8 mouse cellular contexts compared by ENCODE assay signal in genomic region chr9:45138191-45139032, GRCm38 (mm10). TPM values are rescaled to one million over a fixed set of nuclear protein-coding genes. Genes with fewer than 3 reads are reported as not detected.
DNase-seq lines count a peak whose midpoint lies in the region; ATAC-seq and TF ChIP-seq lines count a peak whose summit lies in the region.

TSS of gene Scn4b (plus strand) at chr9:45138395.

- H3K27ac ChIP-seq in ES-Bruce4 (ENCODE audit: insufficient read depth, low read length) = no peak within 1 kb of the TSS
- no peak within 1 kb of the TSS for H3K27ac ChIP-seq in forebrain, embryonic 12.5 days
- H3K27ac ChIP-seq in midbrain, embryonic 13.5 days = no peak within 1 kb of the TSS

- ATAC-seq in cerebellum, adult (ENCODE audit: insufficient number of reproducible peaks, low FRiP score, low TSS enrichment) = no peak
- ATAC-seq in forebrain, embryonic 12.5 days (ENCODE audit: low FRiP score) = peak; percentile 36; the same call in 1 of the 2 replicates
- peak; percentile 62 for ATAC-seq in midbrain, embryonic 13.5 days

- peak within 1 kb of the TSS; percentile 88 for H3K4me2 ChIP-seq in forebrain, embryonic 12.5 days
- H3K4me2 ChIP-seq in midbrain, embryonic 13.5 days (replicated peaks) = peak within 1 kb of the TSS; percentile 88

- H3K36me3 ChIP-seq in ES-Bruce4 (ENCODE audit: control insufficient read depth, insufficient read depth, low read length, poor library complexity, severe bottlenecking) = no peaks in the 10 kb centered on the region
- H3K36me3 ChIP-seq in forebrain, embryonic 12.5 days (replicated peaks) = no peaks in the 10 kb centered on the region
- H3K36me3 ChIP-seq in midbrain, embryonic 13.5 days = no peaks in the 10 kb centered on the region

- no peaks in the 10 kb centered on the region for H3K9me3 ChIP-seq in ES-Bruce4 (replicated peaks; ENCODE audit: control insufficient read depth, insufficient read depth, low read length, poor library complexity, severe bottlenecking)
- H3K9me3 ChIP-seq in forebrain, embryonic 12.5 days = no peaks in the 10 kb centered on the region
- no peaks in the 10 kb centered on the region for H3K9me3 ChIP-seq in midbrain, embryonic 13.5 days

- no peak for TF ChIP-seq CTCF in ES-Bruce4 (IDR thresholded peaks at IDR 0.05; ENCODE audit: low read depth, low read length)

- peak within 1 kb of the TSS; percentile 58 for H3K4me3 ChIP-seq in ES-Bruce4 (ENCODE audit: low read depth, low read length)
- peak within 1 kb of the TSS; percentile 47 for H3K4me3 ChIP-seq in forebrain, embryonic 12.5 days (replicated peaks)
- peak within 1 kb of the TSS; percentile 52 for H3K4me3 ChIP-seq in midbrain, embryonic 13.5 days (replicated peaks)

- TF ChIP-seq EP300 in ES-Bruce4 (IDR thresholded peaks at IDR 0.05; ENCODE audit: insufficient read depth, low read depth, low read length) = no peak

- intact Hi-C loops in heart, postnatal 36 days (cut with DNase I) = no loop called here
- intact Hi-C loops in left cerebral cortex, postnatal 14 days (cut with DNase I) = no loop called here

- TF ChIP-seq POLR2A in ES-Bruce4 (IDR thresholded peaks at IDR 0.05; ENCODE audit: insufficient read depth, low read length) = no peak

- peak; percentile 32 for DNase-seq in cerebellum, adult 9-11 months
- DNase-seq in heart, postnatal 36 days = peak; percentile 37 to 52
- peak in 1 of 2 experiments; percentile 34 for DNase-seq in left cerebral cortex, postnatal 14 days (ENCODE audit: low spot score in 2 of 2)
- peak; percentile 48 for DNase-seq in thymus, postnatal 0 days (ENCODE audit: low spot score)

- H3K27me3 ChIP-seq in ES-Bruce4 (ENCODE audit: control insufficient read depth, insufficient read depth, low read length, poor library complexity, severe bottlenecking) = peaks cover 1% of the 10 kb centered on the region; the same call in 1 of the 2 replicates
- peaks cover 99% of the 10 kb centered on the region for H3K27me3 ChIP-seq in forebrain, embryonic 12.5 days
- peaks cover 97% of the 10 kb centered on the region for H3K27me3 ChIP-seq in midbrain, embryonic 13.5 days

- under 1% methylated on average over 68 of the region's 76 CpGs for WGBS in forebrain, embryonic 12.5 days
- WGBS in midbrain, embryonic 13.5 days = under 1% methylated on average over 67 of the region's 76 CpGs

- peak within 1 kb of the TSS; percentile 51 for H3K9ac ChIP-seq in ES-Bruce4 (ENCODE audit: low read depth, poor library complexity, severe bottlenecking)
- H3K9ac ChIP-seq in forebrain, embryonic 12.5 days = peak within 1 kb of the TSS; percentile 51
- H3K9ac ChIP-seq in midbrain, embryonic 13.5 days (replicated peaks) = peak within 1 kb of the TSS; percentile 65

- no peaks in the 10 kb centered on the region for H3K4me1 ChIP-seq in ES-Bruce4 (ENCODE audit: control insufficient read depth, insufficient read depth, low read length)
- peaks cover 30% of the 10 kb centered on the region for H3K4me1 ChIP-seq in forebrain, embryonic 12.5 days
- H3K4me1 ChIP-seq in midbrain, embryonic 13.5 days (replicated peaks) = peaks cover 15% of the 10 kb centered on the region

RNA-seq across cellular contexts. Expression of gene Scn4b, which starts in this region (rescaled TPM):
- 0.35 and 0.40 TPM in 2 replicates for polyA plus RNA-seq in ES-Bruce4 (2011; ENCODE audit: insufficient read depth, insufficient read length, low read depth, missing spikeins)
- 0.23 and 0.56 TPM in 2 replicates for polyA plus RNA-seq in forebrain, embryonic 12.5 days (2016; fragmentation: Nextera tagmentation; extraction: Ambion mirVana)
- total RNA-seq in heart, postnatal 36 days (2021) = 1 to 10 TPM; 6.3 to 7.6 TPM
- 10 to 100 TPM; 11.3 to 16.2 TPM for total RNA-seq in left cerebral cortex, postnatal 14 days (2021)
- 0.13 and 0.17 TPM in 2 replicates for polyA plus RNA-seq in midbrain, embryonic 13.5 days (2015; fragmentation: Nextera tagmentation; extraction: Ambion mirVana)
- 8.0 and 9.1 TPM in 2 replicates for polyA plus RNA-seq in thymus, postnatal 0 days (2015; fragmentation: Nextera tagmentation; extraction: Ambion mirVana)

Comparison
In these comparisons a context has a peak if more than half of its experiments do, and no peak if none do; other contexts are left out.
1. Peak in ATAC-seq, H3K4me3 ChIP-seq, H3K9ac ChIP-seq and H3K4me2 ChIP-seq in forebrain, embryonic 12.5 days; RNA of the gene not detected or under 1 TPM.
2. Peak in ATAC-seq, H3K4me3 ChIP-seq, H3K9ac ChIP-seq and H3K4me2 ChIP-seq in midbrain, embryonic 13.5 days; RNA of the gene not detected or under 1 TPM.